Mouse (Mus musculus): ENCODE results near the gene Mlx.
A peak's percentile ranks its signal among the peaks of the same experiment; 100 is the strongest.

Mlx gene

DNA sequence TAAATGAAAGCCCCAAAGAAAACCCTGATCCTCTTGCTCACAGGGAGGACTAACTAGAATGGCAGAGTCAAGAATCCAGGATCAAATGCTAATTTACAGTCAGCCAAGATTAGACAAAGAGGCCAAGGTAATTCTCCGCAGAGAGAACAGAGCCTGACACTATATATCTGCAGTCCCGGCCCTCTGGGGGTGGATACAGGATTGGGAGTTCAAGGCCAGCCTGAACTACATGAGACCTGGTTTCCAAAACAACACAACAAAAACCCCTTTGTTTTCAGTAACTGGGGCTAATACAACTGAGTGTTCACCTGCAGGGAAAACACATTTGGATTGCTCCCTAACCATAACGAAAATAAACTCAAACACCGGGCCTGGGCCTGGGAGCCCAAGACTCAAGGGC is 22.6 kb upstream of the Mlx start:
- DNase-seq (ENCODE audit: extremely low read depth, insufficient read length, low spot score) = no peak

DNA sequence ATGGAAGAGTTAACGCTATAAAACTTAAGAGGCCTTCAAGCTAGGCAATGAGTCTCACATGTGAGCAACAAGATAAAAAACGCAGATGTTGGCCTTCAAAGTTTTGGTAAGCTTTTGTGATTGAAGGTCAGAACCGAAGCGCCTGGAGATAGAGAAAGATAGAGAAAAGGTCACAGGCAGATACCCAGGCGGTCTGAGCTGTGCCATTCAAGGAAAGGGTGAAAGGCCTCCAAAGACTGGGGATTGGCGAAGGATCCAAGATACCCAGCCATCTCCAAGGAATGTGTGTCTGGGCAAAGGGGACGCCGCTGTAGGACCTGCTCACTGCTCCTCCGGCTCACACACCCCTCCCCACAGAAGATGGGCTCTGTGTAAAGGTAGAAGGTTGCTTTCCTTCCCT is 22.1 kb upstream of the Mlx start:
- DNase-seq (ENCODE audit: extremely low read depth, insufficient read length, low spot score) = no peak

- peak; percentile 51 for DNase-seq (ENCODE audit: extremely low read depth, insufficient read length, low spot score)
Measured at GRCm38 (mm10) chr11:101066549-101067412, 20.3 kb upstream of the Mlx start.

GRCm38 (mm10) chr11:101069391-101070188 is 17.5 kb upstream of the Mlx start, which contains the start of gene Naglu:
Gene Naglu, plus strand, starts transcription at chr11:101070012.
- peak; percentile 98 for DNase-seq (ENCODE audit: extremely low read depth, insufficient read length, low spot score)

DNA sequence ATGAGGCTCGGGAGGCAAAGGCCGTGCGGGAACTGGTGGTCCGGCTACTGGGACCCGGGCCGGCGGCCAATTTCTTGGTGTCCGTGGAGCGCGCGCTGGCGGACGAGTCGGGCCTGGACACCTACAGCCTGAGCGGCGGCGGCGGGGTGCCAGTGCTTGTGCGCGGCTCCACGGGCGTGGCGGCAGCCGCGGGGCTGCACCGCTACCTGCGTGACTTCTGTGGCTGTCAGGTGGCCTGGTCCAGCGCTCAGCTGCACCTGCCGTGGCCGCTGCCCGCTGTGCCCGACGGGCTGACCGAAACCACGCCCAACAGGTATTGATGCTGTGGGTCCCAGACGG is 16.9 kb upstream of the Mlx start:
- DNase-seq (ENCODE audit: extremely low read depth, insufficient read length, low spot score) = no peak

DNA sequence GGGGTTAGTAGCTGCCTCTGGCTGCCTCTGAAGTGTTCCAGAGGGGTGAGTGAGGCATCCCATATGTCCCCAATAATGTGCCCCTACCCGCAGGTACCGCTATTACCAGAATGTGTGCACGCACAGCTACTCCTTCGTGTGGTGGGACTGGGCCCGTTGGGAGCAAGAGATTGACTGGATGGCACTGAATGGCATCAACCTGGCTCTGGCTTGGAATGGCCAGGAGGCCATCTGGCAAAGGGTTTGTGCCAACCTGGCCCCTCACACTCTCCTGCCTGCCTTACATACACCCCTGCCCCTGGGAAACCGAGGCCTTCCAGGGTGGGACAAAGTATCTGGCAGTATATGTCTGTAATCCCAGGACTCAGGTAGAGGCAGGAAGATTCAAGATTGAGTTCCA is 16.1 kb upstream of the Mlx start:
- DNase-seq (ENCODE audit: extremely low read depth, insufficient read length, low spot score) = no peak

- DNase-seq (ENCODE audit: extremely low read depth, insufficient read length, low spot score) = no peak
Measured at GRCm38 (mm10) chr11:101071810-101072428, 15.2 kb upstream of the Mlx start.

- no peak for DNase-seq (ENCODE audit: extremely low read depth, insufficient read length, low spot score)
Measured at GRCm38 (mm10) chr11:101078121-101078520, 9.0 kb upstream of the Mlx start, which contains the start of gene Hsd17b1. Gene Hsd17b1, plus strand, starts transcription at chr11:101078411.

DNA sequence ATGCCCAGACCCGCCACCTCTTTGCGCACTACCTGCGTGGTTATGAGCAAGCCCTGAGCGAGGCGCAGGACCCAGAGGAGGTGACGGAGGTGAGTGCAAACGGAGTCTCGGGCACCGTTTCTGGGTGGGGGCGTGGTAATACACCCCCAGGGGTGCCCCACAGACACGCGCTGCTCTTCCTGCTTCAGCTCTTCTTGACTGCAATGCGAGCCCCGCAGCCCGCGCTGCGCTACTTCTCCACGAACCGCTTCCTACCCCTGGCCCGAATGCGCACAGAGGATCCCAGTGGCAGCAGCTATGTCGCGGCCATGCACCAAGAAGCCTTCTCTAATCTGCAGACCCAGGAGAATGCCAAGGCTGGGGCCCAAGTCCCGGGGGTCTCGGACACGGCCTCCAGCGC is 7.3 kb upstream of the Mlx start:
- DNase-seq (ENCODE audit: extremely low read depth, insufficient read length, low spot score) = no peak

- no peak for DNase-seq (ENCODE audit: extremely low read depth, insufficient read length, low spot score)
Measured at GRCm38 (mm10) chr11:101080421-101080820, 6.7 kb upstream of the Mlx start.

- DNase-seq (ENCODE audit: extremely low read depth, insufficient read length, low spot score) = peak; percentile 35
Measured at GRCm38 (mm10) chr11:101081659-101082058, 5.4 kb upstream of the Mlx start.

DNA sequence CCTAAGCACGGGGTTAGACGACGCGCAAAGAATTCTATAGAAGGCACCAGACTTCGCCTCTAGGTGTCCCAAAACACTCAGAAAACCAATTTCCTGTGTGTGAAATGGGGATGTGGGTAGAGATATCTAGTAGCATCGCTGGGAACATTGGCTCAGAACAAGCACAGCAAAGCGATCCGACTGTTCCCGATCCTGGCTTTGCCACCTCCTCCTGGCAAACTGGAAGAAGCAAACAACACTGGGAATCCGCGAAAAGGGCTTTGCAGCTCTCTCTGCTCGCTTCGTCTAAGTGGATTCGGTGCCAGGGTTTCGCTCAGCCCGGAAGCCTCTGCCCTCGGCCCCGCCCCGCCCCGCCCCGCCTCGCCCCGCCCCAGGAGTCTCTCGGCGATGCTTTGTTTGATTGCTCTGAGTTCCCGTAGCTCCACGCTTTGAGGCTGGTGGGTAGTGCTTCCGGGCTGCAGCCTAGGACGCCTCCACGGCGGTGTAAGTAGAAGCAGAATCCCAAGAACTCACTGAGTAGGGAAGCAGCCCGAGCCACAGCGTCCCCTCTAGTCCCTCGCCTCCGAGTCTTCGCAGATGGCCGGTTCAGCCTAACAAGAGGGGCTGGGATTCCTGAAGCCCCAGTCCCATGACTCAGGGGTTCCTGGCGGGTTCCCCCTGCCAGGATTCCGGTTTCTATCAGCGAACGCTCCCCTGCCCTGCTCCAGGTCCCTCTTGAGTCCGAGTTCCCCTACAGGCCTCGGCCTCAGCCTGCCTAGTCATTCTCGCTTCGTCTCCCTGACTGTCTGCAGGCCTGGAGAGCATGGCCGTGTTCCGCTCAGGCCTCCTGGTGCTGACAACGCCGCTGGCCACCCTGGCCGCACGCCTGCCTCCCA is 4.6 kb upstream of the Mlx start, which contains the start of gene Coasy:
Gene Coasy (plus strand): TSS at position 358 of the 875 bp plus-strand sequence.
- DNase-seq (ENCODE audit: extremely low read depth, insufficient read length, low spot score) = peak; percentile 84

DNA sequence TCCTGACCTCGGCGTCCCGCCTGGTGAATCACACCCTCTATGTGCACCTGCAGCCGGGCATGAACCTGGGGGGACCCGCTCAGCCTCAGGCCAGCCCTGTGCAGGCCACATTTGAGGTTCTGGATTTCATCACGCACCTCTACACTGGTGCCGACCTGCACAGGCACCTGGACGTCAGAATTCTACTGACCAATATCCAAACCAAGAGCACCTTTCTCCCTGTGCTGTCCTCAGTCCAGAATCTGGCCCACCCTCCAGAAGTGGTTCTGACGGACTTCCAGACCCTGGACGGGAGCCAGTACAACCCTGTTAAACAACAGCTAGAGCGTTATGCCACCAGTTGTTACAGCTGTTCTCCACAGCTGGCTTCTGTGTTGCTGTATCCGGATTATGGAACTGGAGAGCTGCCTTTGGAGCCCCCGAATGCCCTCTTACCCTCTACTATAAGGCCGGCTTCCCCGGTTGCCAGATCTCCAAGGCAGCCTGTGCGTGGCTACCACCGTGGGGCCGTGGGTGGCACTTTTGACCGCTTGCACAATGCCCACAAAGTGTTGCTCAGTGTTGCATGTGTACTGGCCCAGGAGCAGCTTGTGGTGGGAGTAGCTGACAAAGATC is 3.9 kb upstream of the Mlx start:
- no peak for DNase-seq (ENCODE audit: extremely low read depth, insufficient read length, low spot score)

DNA sequence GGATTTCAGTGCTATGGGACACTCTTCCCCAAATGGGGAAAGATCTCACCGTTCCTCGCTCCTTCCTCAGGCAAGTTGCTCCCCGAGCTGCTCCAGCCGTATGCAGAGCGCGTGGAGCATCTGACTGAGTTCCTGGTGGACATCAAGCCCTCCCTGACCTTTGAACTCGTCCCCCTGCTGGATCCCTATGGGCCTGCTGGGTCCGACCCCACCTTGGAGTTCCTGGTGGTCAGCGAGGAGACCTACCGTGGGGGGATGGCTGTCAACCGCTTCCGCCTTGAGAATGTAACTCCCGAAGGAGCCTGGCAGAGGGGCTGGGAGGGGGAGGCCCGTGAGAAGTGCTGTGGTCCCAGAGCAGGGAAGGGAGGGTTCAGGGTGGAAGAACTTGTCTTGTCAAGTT is 2.8 kb upstream of the Mlx start:
- no peak for DNase-seq (ENCODE audit: extremely low read depth, insufficient read length, low spot score)

- DNase-seq (ENCODE audit: extremely low read depth, insufficient read length, low spot score) = no peak
Measured at GRCm38 (mm10) chr11:101084811-101085210, 2.3 kb upstream of the Mlx start.

GRCm38 (mm10) chr11:101085617-101086322 is 1.3 kb upstream of the Mlx start:
- no peak for DNase-seq (ENCODE audit: extremely low read depth, insufficient read length, low spot score)

DNA sequence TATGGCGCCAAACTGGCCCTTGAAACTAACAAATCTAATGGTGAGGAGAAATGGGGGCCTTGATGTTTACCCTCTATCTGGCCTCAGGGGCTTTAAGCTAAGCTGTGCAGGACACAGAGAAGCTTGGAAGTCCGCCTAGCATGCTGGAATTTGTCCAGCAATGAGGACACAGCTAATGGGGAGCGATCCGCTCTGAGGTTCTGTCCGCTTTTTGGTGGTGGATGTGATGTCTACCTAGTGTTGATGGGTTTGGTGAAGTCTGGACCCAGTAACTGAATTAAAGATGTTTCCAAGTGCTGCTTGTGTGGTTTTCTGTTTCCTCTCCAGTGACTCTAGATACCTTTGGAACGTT is 778 bp upstream of the Mlx start:
- DNase-seq (ENCODE audit: extremely low read depth, insufficient read length, low spot score) = no peak

- no peak for DNase-seq (ENCODE audit: extremely low read depth, insufficient read length, low spot score)
Measured at GRCm38 (mm10) chr11:101087682-101088055, 592 bp downstream of the Mlx start.

GRCm38 (mm10) chr11:101089931-101090330 is 2.9 kb downstream of the Mlx start:
- no peak for DNase-seq (ENCODE audit: extremely low read depth, insufficient read length, low spot score)

Measured in 3134 (cell line).